Comparison of ENCODE assay signal across 17 mouse cellular contexts in genomic region chr9:63950357-63950756, GRCm38 (mm10).
DNase-seq lines count a peak whose midpoint lies in the region; ATAC-seq and TF ChIP-seq lines count a peak whose summit lies in the region.
"Had no signal": no experiment of that assay in that cellular context is flagged by ENCODE, and none has a peak within 500 bp of the region (broad histone marks: within the 10 kb centered on the region; RNA-seq: fewer than 3 reads in every experiment).

No protein-coding gene starts in this region.

- no peak for TF ChIP-seq CTCF in gastrocnemius, adult 2 months (IDR thresholded peaks at IDR 0.05)

- no peak overlapping the region for H3K4me3 ChIP-seq in gastrocnemius, adult 2 months
- no peak overlapping the region for H3K4me3 ChIP-seq in kidney, embryonic 16.5 days (ENCODE audit: low read length)
- no peak overlapping the region for H3K4me3 ChIP-seq in midbrain, embryonic 14.5 days (replicated peaks; ENCODE audit: low read depth, low read length)
- H3K4me3 ChIP-seq: embryonic facial prominence, embryonic 12.5 days; liver, embryonic 15.5 days; megakaryocyte, embryonic 14.5 days; neural tube, embryonic 15.5 days had no signal

- H3K27ac ChIP-seq in gastrocnemius, adult 2 months: no peak overlapping the region
- H3K27ac ChIP-seq in kidney, embryonic 16.5 days (ENCODE audit: low read length): no peak overlapping the region
- no peak overlapping the region for H3K27ac ChIP-seq in midbrain, embryonic 14.5 days (replicated peaks; ENCODE audit: low read depth, low read length)
- H3K27ac ChIP-seq: embryonic facial prominence, embryonic 12.5 days; liver, embryonic 15.5 days; neural tube, embryonic 15.5 days had no signal

- peak; percentile 8 for DNase-seq in gastrocnemius, adult 2 months
- no peak for DNase-seq in gastrocnemius, adult 8-10 months (ENCODE audit: low spot score in 2 of 2)
- no peak for DNase-seq in kidney, postnatal 14 days
- DNase-seq in embryo, embryonic 9.5 days (ENCODE audit: extremely low spot score): peak; percentile 47
- peak; percentile 37 for DNase-seq in retina, embryonic 14.5 days (ENCODE audit: low spot score)
- DNase-seq in frontal cortex, postnatal 10 days (ENCODE audit: low spot score in 2 of 2): no peak
- no peak for DNase-seq in midbrain, embryonic 14.5 days
- DNase-seq: adrenal gland, adult 2 months; cerebellum, adult 2 months; gastrocnemius, postnatal 10 days; right cerebral cortex, adult 18-20 months; thymus, adult 18-20 months had no signal

- H3K27me3 ChIP-seq in kidney, embryonic 16.5 days (ENCODE audit: insufficient read depth, low read length): no peaks in the 10 kb centered on the region
- H3K27me3 ChIP-seq in midbrain, embryonic 14.5 days (ENCODE audit: control insufficient read depth, insufficient read depth, low read length): no peaks in the 10 kb centered on the region
- H3K27me3 ChIP-seq: embryonic facial prominence, embryonic 12.5 days; liver, embryonic 15.5 days; neural tube, embryonic 15.5 days had no signal

- peaks cover 20% of the 10 kb centered on the region for H3K36me3 ChIP-seq in kidney, embryonic 16.5 days (ENCODE audit: insufficient read depth, low read length)
- H3K36me3 ChIP-seq in midbrain, embryonic 14.5 days (ENCODE audit: control insufficient read depth, insufficient read depth, low read length): no peaks in the 10 kb centered on the region
- H3K36me3 ChIP-seq: neural tube, embryonic 15.5 days had no signal

- 29% methylated on average over 4 of the region's 4 CpGs for WGBS in kidney, embryonic 16.5 days
- WGBS in midbrain, embryonic 14.5 days: 31% methylated on average over 4 of the region's 4 CpGs

- no peaks in the 10 kb centered on the region for H3K9me3 ChIP-seq in kidney, embryonic 16.5 days (ENCODE audit: low read length)
- H3K9me3 ChIP-seq in midbrain, embryonic 14.5 days (ENCODE audit: control insufficient read depth, low read length): no peaks in the 10 kb centered on the region
- H3K9me3 ChIP-seq: embryonic facial prominence, embryonic 12.5 days; liver, embryonic 15.5 days; megakaryocyte, embryonic 14.5 days; neural tube, embryonic 15.5 days had no signal

- H3K4me2 ChIP-seq in kidney, embryonic 16.5 days (replicated peaks; ENCODE audit: low read depth, low read length): no peak overlapping the region
- H3K4me2 ChIP-seq in midbrain, embryonic 14.5 days (ENCODE audit: low read length): no peak overlapping the region
- H3K4me2 ChIP-seq: embryonic facial prominence, embryonic 12.5 days; liver, embryonic 15.5 days; neural tube, embryonic 15.5 days had no signal

- no peak overlapping the region for H3K9ac ChIP-seq in kidney, embryonic 16.5 days (replicated peaks; ENCODE audit: low read length)
- H3K9ac ChIP-seq in midbrain, embryonic 14.5 days (replicated peaks; ENCODE audit: low read length): no peak overlapping the region
- H3K9ac ChIP-seq: embryonic facial prominence, embryonic 12.5 days; liver, embryonic 15.5 days; neural tube, embryonic 15.5 days had no signal

- H3K4me1 ChIP-seq in kidney, embryonic 16.5 days (ENCODE audit: insufficient read depth, low read length): peaks cover 16% of the 10 kb centered on the region
- H3K4me1 ChIP-seq in midbrain, embryonic 14.5 days (ENCODE audit: control insufficient read depth, insufficient read depth, low read length): no peaks in the 10 kb centered on the region
- H3K4me1 ChIP-seq: neural tube, embryonic 15.5 days had no signal

- intact Hi-C loops in gastrocnemius, adult 2 months (cut with DNase I): no loop called here

- ATAC-seq in kidney, embryonic 16.5 days (ENCODE audit: low FRiP score, low TSS enrichment): peak; percentile 41; the same call in 1 of the 2 replicates
- ATAC-seq in midbrain, embryonic 14.5 days (ENCODE audit: low FRiP score, low TSS enrichment): no peak

Comparison
In these comparisons a context has a peak if more than half of its experiments do, and no peak if none do; other contexts are left out.
1. DNase-seq: peak in gastrocnemius, adult 2 months (single experiment), embryo, embryonic 9.5 days (single experiment) and retina, embryonic 14.5 days (single experiment); none in gastrocnemius, adult 8-10 months (0 of 2), kidney, postnatal 14 days (single experiment), frontal cortex, postnatal 10 days (0 of 2) and midbrain, embryonic 14.5 days (single experiment).